Mouse (Mus musculus) hindbrain, embryonic 10.5 days (tissue): ENCODE measurements around the gene Pdlim4. TPM values are rescaled to one million over a fixed set of nuclear protein-coding genes. Genes with fewer than 3 reads are reported as not detected.
A peak's percentile ranks its signal among the peaks of the same experiment; 100 is the strongest.
"Not testable (repeated sequence)": the region's sequence is repeated elsewhere in the genome, so short reads cannot be mapped to it uniquely, and the experiment has no call there.

Source experiments
- DNase-seq: peaks from one replicate; pipeline ENCODE4 v3.0.0-alpha.2; 2017; ENCODE audit warnings: low spot score
- H3K27ac ChIP-seq: fragments of 300-500 bp; sonication (generic); 2 replicates; pipeline ENCODE4 v1.5.1; 2016; ENCODE audit warnings: mild to moderate bottlenecking, moderate library complexity
- H3K27me3 ChIP-seq: fragments of 300-500 bp; sonication (generic); 2 replicates; pipeline ENCODE4 v1.6.1; 2016; ENCODE audit warnings: mild to moderate bottlenecking; ENCODE audit not compliant: poor library complexity, insufficient read depth, severe bottlenecking
- H3K36me3 ChIP-seq: fragments of 300-500 bp; sonication (generic); 2 replicates; pipeline ENCODE4 v1.6.1; 2016; ENCODE audit warnings: mild to moderate bottlenecking, moderate library complexity
- H3K4me1 ChIP-seq: fragments of 300-500 bp; sonication (generic); replicated peaks from 2 replicates; pipeline ENCODE4 v1.6.1; 2016; ENCODE audit warnings: mild to moderate bottlenecking
- H3K4me3 ChIP-seq: fragments of 300-500 bp; sonication (generic); 2 replicates; pipeline ENCODE4 v1.5.1; 2016; ENCODE audit warnings: mild to moderate bottlenecking, moderate library complexity
- H3K9me3 ChIP-seq: fragments of 300-500 bp; sonication (generic); 2 replicates; pipeline ENCODE4 v1.6.1; 2016; ENCODE audit warnings: mild to moderate bottlenecking, moderate library complexity
- WGBS: fragments of 180-500 bp; shearing (Covaris S2); methylation state at CpG from one replicate; pipeline ENCODE4 v1.1.7; 2016; 5-methylcytosine and 5-hydroxymethylcytosine counted together
- polyA plus RNA-seq: library from polyadenylated mRNA; unstranded; fragments of >200 nt; fragmentation: Nextera tagmentation; extraction: Ambion mirVana; gene quantifications from 2 replicates; pipeline ENCODE4 v1.2.1, GENCODE M21; 2016

The Pdlim4 gene
- polyA plus RNA-seq, 1 experiment from 2014 or later: 54.3 TPM

DNA sequence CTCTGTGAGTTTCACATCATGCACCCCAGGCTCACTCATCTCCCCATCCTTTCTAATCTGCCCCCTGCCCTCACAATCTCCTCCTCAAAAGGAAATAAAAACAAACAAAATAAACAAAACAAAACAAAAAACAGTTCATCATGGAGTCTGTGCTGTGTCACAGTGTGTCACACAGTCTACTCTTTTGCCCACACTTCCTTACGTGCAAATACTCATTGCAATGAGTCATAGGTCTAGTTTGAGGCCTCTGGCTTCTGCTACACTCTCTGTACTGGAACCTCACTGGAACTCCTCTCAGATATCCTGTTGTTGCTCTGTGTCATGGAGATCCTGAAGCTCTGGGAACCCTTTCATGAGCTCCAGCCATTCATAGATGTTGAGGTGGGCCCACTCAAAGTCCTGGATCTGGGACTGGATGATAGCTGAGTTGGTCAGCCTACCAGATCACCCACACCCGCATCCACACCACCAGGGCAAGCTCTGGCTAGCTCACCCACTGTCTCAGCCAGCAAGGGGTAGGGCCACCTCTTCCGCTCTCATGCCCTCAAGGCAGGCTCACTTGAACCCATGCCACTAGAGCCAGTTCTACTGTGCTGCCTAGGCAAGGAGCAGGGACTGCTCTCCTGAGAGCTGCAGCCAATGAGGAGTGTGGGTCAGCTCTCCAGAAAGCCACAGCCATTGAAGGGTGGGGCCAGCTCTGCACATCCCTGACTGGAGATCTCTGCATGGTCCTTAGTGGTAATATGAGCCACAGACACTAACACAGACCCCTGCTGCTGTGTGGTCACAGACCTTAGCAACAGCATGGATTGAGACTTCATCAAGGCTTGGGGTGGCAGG, 49.7 kb downstream of the Pdlim4 start:
- H3K36me3 ChIP-seq: no peaks in the 10 kb centered on the region
- WGBS: 85% methylated on average over 3 of the region's 3 CpGs
- H3K4me1 ChIP-seq: no peaks in the 10 kb centered on the region
- no peaks in the 10 kb centered on the region for H3K9me3 ChIP-seq
- no peak overlapping the region for H3K4me3 ChIP-seq
- peaks cover 5% of the 10 kb centered on the region; the same call in 1 of the 2 replicates for H3K27me3 ChIP-seq
- H3K27ac ChIP-seq: no peak overlapping the region
- no peak for DNase-seq

DNA sequence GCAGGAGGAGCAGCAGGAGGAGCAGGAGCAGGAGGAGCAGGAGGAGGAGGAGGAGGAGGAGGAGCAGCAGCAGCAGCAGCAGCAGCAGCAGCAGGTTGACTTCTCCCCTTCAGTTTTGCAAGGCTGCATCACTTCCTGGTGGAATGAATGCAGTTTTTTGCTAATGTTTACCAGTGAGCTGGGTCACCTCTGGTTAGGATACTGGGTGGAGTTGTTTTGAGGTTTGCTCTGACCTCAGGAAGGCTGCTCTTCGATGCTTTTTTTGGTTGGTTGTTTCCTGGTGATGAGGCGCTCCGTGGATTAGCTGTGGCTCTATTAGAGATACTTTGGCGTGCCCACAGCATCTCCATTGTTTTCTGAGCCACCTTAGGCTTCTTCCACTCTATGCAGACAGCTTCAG, 51.2 kb downstream of the Pdlim4 start:
- Histone ChIP-seq H3K9me3 (no peaks in the 10 kb centered on the region), H3K36me3 (no peaks in the 10 kb centered on the region), H3K27ac (no peak overlapping the region), H3K4me3 (no peak overlapping the region), H3K4me1 (no peaks in the 10 kb centered on the region), H3K27me3 (peaks cover under 1% of the 10 kb centered on the region; the same call in 1 of the 2 replicates)
- DNase-seq: no peak
- 77% methylated on average over 4 of the region's 4 CpGs for WGBS

DNA sequence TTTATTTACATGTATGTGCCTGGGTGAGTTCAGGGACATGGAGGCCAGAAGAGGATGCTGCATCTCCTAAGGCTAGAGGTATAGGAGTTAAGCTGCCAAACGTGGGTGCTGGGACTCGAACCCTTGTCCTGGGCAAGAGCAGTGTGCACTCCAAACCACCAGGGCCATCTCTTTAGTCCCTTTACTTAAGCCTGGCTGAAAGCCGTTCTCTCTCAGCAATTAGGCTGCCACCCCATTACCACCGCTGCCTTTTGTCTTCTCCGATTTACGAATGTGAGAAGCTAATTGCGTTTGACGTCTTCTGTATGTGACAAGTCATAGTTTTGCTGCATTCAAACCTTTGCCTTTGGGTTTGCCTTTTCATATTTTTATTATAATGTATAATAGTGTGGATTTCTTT, 52.8 kb downstream of the Pdlim4 start:
- H3K27ac ChIP-seq: no peak overlapping the region
- H3K27me3 ChIP-seq: no peaks in the 10 kb centered on the region
- WGBS: 78% methylated on average over 8 of the region's 8 CpGs
- H3K4me3 ChIP-seq: no peak overlapping the region
- H3K36me3 ChIP-seq: no peaks in the 10 kb centered on the region
- no peak for DNase-seq
- no peaks in the 10 kb centered on the region for H3K4me1 ChIP-seq
- no peaks in the 10 kb centered on the region for H3K9me3 ChIP-seq

DNA sequence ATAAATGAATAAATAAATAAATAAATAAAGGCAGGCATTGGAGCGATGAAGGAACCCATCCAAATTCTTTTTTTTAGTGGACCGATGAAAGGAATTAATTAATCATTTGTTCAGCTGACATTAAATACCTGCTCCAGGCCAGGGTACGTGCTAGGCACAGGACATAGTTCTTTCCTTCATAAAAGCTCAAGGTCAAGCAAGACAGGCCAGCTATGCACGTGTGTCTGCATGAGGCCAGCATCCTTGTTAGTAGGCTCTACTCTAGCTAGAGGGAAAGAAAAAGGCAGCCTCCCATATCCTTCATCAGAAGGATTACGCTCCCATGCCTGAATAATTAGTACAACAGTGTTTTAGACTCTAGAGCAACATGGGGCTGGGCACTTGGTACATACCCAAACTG, 55.9 kb downstream of the Pdlim4 start:
- Histone ChIP-seq H3K27ac (no peak overlapping the region), H3K4me1 (no peaks in the 10 kb centered on the region), H3K9me3 (no peaks in the 10 kb centered on the region), H3K36me3 (no peaks in the 10 kb centered on the region), H3K4me3 (no peak overlapping the region), H3K27me3 (no peaks in the 10 kb centered on the region)
- 89% methylated on average over 5 of the region's 5 CpGs for WGBS
- DNase-seq: no peak

DNA sequence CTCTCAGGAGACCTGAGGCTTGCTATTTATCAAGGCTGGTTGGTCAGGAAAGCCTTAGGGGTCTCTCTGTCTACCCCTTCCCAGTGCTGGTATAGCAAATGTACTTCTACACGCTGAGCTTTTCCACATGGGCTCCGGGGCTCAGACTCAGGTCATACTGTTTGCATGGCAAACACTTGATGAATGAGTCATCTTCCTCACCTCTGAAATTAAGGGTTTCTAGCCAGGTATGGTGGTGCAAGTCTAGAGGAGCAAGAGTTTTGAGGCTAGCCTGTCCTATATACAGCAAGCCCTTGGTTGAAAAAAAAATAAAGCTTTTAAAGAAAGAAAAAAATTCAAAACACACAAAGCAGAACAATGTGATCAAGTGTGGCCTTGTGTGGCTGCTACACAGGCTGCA, 57.6 kb downstream of the Pdlim4 start:
- Histone ChIP-seq H3K4me3 (no peak overlapping the region), H3K4me1 (0 out of 2 replicates have a peak, but pooled peaks cover 3% of the 10 kb centered on the region), H3K36me3 (no peaks in the 10 kb centered on the region), H3K27me3 (no peaks in the 10 kb centered on the region), H3K9me3 (no peaks in the 10 kb centered on the region), H3K27ac (no peak overlapping the region)
- no peak for DNase-seq
- 90% methylated on average over 2 of the region's 2 CpGs for WGBS

DNA sequence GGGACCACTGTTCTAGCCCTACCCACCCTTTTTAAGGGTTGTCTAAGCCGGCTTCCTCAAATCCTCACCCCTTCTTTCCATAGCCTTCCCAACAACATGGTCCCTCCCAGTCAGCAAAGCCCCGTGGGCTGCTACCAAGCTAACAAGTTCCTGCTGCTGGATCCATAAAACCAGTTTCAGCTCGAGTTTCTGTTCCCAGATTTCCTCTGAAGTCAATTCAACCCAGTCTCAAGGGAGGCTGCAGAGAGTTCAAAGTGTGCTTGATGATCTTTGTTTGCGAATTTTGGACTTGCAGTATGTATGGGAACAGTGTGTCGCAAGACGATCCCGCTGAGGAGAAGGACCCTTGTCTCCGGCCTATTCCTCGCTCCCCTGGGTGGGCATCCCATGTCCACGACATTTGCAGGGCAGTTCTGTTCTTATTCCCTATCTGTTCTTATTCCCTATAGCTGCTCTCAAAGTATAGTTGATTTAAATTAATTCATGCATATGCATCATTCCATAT, 60.3 kb downstream of the Pdlim4 start:
- 64% methylated on average over 10 of the region's 10 CpGs for WGBS
- no peaks in the 10 kb centered on the region for H3K36me3 ChIP-seq
- DNase-seq: peak; percentile 4

DNA sequence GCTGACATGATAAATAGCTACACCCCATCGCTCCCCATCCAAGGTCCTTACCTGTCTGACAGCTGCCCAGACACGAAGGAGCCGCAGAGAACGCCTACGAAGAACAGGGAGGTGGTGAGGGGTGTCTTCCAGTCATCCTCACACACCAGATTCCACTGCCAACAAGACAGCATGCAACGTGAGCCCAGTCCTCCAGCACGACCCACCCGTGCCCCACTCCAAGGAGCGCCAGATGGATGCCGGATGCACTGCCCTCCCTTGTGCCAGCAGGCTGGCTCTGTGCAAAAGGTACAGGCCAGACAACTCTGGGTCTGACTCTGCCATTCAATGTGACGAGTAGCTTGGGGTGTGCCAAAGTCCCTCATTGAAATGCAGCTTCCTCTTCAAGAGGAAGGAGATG, 61.1 kb downstream of the Pdlim4 start:
- 87% methylated on average over 11 of the region's 11 CpGs for WGBS
- Histone ChIP-seq H3K9me3 (no peaks in the 10 kb centered on the region), H3K4me3 (no peak overlapping the region), H3K36me3 (no peaks in the 10 kb centered on the region), H3K27me3 (no peaks in the 10 kb centered on the region), H3K27ac (no peak overlapping the region), H3K4me1 (peaks cover 8% of the 10 kb centered on the region; the same call in 1 of the 2 replicates)
- DNase-seq: no peak

More for the DNA sequence above, 60.3 kb downstream of the Pdlim4 start:
- H3K4me1 ChIP-seq: 0 out of 2 replicates have a peak, but pooled peaks cover 3% of the 10 kb centered on the region
- no peaks in the 10 kb centered on the region for H3K27me3 ChIP-seq
- H3K4me3 ChIP-seq: no peak overlapping the region
- no peak overlapping the region for H3K27ac ChIP-seq
- H3K9me3 ChIP-seq: no peaks in the 10 kb centered on the region

DNA sequence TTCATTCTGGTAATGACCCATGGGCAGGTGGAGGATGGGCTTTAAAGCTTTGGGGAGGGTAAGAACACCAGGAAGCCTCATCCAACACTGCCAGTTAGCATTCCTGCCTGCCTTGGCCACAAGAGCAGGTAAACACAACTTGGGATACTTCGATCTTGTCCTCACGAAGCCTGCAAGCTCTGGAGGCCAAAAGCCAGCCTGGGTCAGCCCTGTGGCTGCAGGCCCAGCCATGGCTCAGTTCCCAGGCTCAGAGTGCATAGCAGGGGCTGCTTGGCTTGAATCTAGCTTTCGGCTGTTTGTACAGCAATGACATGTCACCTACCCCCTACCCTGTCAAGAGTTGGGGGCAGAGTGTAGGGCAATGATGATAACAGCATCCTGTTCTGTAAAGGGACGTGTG, 61.9 kb downstream of the Pdlim4 start:
- H3K4me1 ChIP-seq: peaks cover 13% of the 10 kb centered on the region; the same call in 1 of the 2 replicates
- no peaks in the 10 kb centered on the region for H3K27me3 ChIP-seq
- no peak overlapping the region for H3K4me3 ChIP-seq
- no peaks in the 10 kb centered on the region for H3K9me3 ChIP-seq
- no peaks in the 10 kb centered on the region for H3K36me3 ChIP-seq
- 89% methylated on average over 4 of the region's 4 CpGs for WGBS
- no peak overlapping the region for H3K27ac ChIP-seq
- no peak for DNase-seq

DNA sequence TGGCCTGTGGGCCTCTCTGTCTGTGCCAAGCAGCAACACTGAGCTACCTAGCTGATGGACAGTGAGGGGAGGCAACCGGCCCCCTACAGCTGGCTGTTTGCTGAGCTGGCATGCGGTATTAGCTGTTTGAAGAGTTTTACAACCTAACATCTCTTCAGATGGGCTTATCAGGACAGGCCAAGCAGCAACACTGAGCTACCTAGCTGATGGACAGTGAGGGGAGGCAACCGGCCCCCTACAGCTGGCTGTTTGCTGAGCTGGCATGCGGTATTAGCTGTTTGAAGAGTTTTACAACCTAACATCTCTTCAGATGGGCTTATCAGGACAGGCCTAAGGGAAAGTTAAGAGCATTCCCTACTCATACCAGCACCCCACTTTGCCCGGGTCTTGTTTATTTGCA, 62.5 kb downstream of the Pdlim4 start:
- H3K36me3 ChIP-seq, H3K27me3 ChIP-seq, DNase-seq, H3K27ac ChIP-seq, H3K4me3 ChIP-seq, H3K9me3 ChIP-seq: not testable (repeated sequence)
- H3K4me1 ChIP-seq: peaks cover 13% of the 10 kb centered on the region; the same call in 1 of the 2 replicates
- 70% methylated on average over 5 of the region's 5 CpGs for WGBS

Other genes with a start within 250 kb of the Pdlim4 start
- 0.21 TPM in 1 of 2 replicates, not detected in the other for gene Gm12216, start 209.8 kb downstream of the Pdlim4 start, polyA plus RNA-seq
- 6.3 and 7.7 TPM in 2 replicates for gene Slc22a5, start 177.4 kb downstream of the Pdlim4 start, polyA plus RNA-seq
- 2.0 and 2.4 TPM in 2 replicates for gene Slc22a21, start 88.7 kb downstream of the Pdlim4 start, polyA plus RNA-seq
- 1.2 and 2.2 TPM in 2 replicates for gene Slc22a4, start 40.9 kb downstream of the Pdlim4 start, polyA plus RNA-seq
- 22.7 and 25.0 TPM in 2 replicates for gene P4ha2, start 31.1 kb upstream of the Pdlim4 start, polyA plus RNA-seq
- not detected in 2 replicates for gene Csf2, start 180.7 kb upstream of the Pdlim4 start, polyA plus RNA-seq
- not detected in 2 replicates for gene Il3, start 198.3 kb upstream of the Pdlim4 start, polyA plus RNA-seq
- 12.4 and 18.2 TPM in 2 replicates for gene Acsl6, start 234.8 kb upstream of the Pdlim4 start, polyA plus RNA-seq